Mouse (Mus musculus): Measurements from ENCODE around the gene Hist2h2ac. TPM values are rescaled to one million over a fixed set of nuclear protein-coding genes. Genes with fewer than 3 reads are reported as not detected.

Hist2h2ac gene
- polyA plus RNA-seq, 1 experiment from 2014 or later = 12.6 TPM

DNA sequence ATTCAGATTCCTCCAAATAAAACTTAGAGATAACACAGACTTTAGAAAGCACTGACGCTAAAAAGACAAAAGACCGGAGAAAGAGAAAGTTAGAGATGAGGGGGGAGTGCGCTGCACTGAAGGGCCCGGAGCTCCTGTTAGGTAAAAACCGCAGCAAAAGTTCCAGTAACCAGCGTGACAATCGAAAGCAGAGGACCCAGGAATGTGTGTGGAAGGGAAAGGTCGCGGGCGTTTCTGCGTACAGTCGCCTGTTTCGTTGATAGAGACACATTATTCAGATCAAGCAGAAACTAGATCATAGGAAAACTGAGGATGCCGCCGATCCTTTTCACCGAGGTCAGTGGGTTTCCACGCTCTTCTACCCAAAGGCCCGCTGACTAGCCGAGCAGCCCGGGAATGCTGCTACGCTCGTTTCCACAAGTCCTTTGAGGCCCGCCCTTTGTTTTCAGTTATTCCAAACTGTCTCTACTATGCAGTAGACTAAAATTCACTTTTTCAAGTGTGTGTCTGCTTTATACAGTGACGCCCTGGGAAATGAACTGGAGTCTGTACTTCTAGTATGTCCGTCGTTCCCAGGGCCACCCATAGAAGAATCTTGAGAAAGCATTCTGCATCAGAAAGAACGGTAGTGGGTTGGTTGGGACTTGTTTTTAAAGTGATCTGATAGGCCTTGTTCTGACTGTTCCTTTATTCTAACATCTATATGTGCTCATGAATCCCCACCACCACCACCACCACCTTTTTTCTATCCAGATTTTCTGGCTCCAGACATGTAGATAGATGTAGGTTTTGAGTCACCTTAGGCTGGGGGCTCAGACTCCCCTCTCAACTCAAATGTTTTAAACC, 43.1 kb upstream of the Hist2h2ac start:
- H3K27me3 ChIP-seq (ENCODE audit: control insufficient read depth, insufficient read depth, low read length) = no peaks in the 10 kb centered on the region

DNA sequence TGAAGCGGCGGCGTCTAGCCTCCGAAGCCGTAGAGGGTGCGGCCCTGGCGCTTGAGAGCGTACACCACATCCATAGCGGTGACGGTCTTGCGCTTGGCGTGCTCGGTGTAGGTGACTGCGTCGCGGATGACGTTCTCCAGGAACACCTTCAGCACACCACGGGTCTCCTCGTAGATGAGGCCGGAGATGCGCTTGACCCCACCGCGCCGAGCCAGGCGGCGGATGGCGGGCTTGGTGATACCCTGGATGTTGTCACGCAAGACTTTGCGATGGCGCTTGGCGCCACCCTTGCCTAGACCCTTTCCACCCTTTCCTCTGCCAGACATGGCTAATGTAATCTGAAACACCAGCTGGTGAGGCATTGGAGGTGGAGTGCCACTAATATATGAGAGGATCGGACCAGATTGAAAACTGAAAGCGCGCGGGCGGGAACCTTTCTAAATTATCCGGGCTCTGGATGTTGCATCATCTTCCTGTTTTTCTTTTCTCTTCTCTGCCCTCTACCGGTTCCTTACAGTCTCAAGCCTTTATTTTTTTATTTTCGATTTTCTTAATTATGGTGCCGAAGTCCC, 42.4 kb upstream of the Hist2h2ac start, which contains the start of gene Hist2h4:
Gene Hist2h4, minus strand, starts transcription at position 333 of the 572 bp plus-strand sequence.
- H3K27me3 ChIP-seq (ENCODE audit: control insufficient read depth, insufficient read depth, low read length) = no peaks in the 10 kb centered on the region
- ATAC-seq (ENCODE audit: insufficient number of reproducible peaks, low FRiP score, low TSS enrichment, low read depth) (peak; percentile 82), DNase-seq (ENCODE audit: low spot score) (peak; percentile 98)
- under 1% methylated on average over 40 of the region's 40 CpGs for WGBS
- peaks cover 15% of the 10 kb centered on the region for H3K4me1 ChIP-seq (ENCODE audit: control insufficient read depth, insufficient read depth, low read length)
- peak within 1 kb of the TSS; percentile 77 for H3K9ac ChIP-seq (ENCODE audit: low read length)
- H3K36me3 ChIP-seq (ENCODE audit: control insufficient read depth, insufficient read depth, low read length) = no peaks in the 10 kb centered on the region
- peak within 1 kb of the TSS; percentile 50 for H3K4me3 ChIP-seq (ENCODE audit: low read depth, low read length)
- peak within 1 kb of the TSS; percentile 83 for H3K4me2 ChIP-seq (ENCODE audit: low read depth, severe bottlenecking)
- H3K9me3 ChIP-seq (ENCODE audit: control insufficient read depth, low read length) = no peaks in the 10 kb centered on the region
- H3K27ac ChIP-seq (replicated peaks; ENCODE audit: low read depth, low read length) = peak within 1 kb of the TSS; percentile 99

More for the DNA sequence above, 43.1 kb upstream of the Hist2h2ac start:
- peak overlapping the region; percentile 66 for H3K9ac ChIP-seq (ENCODE audit: low read length)
- no peaks in the 10 kb centered on the region for H3K36me3 ChIP-seq (ENCODE audit: control insufficient read depth, insufficient read depth, low read length)
- no peaks in the 10 kb centered on the region for H3K9me3 ChIP-seq (ENCODE audit: control insufficient read depth, low read length)
- ATAC-seq (ENCODE audit: insufficient number of reproducible peaks, low FRiP score, low TSS enrichment, low read depth) = no peak
- H3K4me2 ChIP-seq (ENCODE audit: low read depth, severe bottlenecking) = peak overlapping the region; percentile 83
- H3K4me3 ChIP-seq (ENCODE audit: low read depth, low read length) = peak overlapping the region; percentile 30
- H3K4me1 ChIP-seq (ENCODE audit: control insufficient read depth, insufficient read depth, low read length) = peaks cover 17% of the 10 kb centered on the region
- WGBS = 14% methylated on average over 27 of the region's 27 CpGs
- H3K27ac ChIP-seq (replicated peaks; ENCODE audit: low read depth, low read length) = peak overlapping the region; percentile 99
- peak; percentile 75 for DNase-seq (ENCODE audit: low spot score)

DNA sequence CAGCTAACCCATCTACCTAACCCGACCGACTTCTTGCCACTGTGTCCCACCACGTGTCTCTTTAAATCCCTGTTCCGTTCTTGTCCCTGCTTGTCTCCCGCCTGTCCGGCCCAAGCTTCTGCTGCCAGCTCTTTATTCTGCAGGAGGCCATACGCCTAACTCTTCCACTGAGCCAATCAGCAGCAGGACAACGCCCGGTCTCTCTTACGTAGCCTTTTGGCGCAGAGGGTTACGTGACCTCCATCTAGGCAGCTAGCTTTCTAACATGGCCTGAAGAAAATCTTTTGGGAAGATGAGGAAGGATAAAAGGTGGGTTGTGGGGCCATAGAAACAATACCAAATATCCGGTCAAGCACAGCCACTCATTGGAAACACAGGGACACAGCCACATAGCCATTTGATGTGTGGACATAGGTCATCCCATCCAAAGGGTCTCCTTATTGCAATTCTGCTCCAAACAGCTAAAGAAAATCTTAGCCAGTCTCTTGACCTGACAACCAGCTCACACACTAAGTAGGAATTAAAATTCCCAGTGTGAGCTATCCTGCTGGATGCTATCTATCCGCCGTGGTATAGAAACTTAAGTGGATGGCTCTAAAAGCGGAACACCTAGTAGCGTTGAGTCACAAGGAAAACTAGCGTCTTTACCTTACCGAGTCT, 41.7 kb upstream of the Hist2h2ac start:
- DNase-seq (ENCODE audit: low spot score) = peak; percentile 78
- H3K36me3 ChIP-seq (ENCODE audit: control insufficient read depth, insufficient read depth, low read length) = no peaks in the 10 kb centered on the region
- peak overlapping the region; percentile 50 for H3K4me3 ChIP-seq (ENCODE audit: low read depth, low read length)
- no peaks in the 10 kb centered on the region for H3K9me3 ChIP-seq (ENCODE audit: control insufficient read depth, low read length)
- peak overlapping the region; percentile 83 for H3K4me2 ChIP-seq (ENCODE audit: low read depth, severe bottlenecking)
- H3K4me1 ChIP-seq (ENCODE audit: control insufficient read depth, insufficient read depth, low read length) = peaks cover 14% of the 10 kb centered on the region
- H3K9ac ChIP-seq (ENCODE audit: low read length) = peak overlapping the region; percentile 77
- peak overlapping the region; percentile 99 for H3K27ac ChIP-seq (replicated peaks; ENCODE audit: low read depth, low read length)
- ATAC-seq (ENCODE audit: insufficient number of reproducible peaks, low FRiP score, low TSS enrichment, low read depth) = peak; percentile 76
- no peaks in the 10 kb centered on the region for H3K27me3 ChIP-seq (ENCODE audit: control insufficient read depth, insufficient read depth, low read length)
- under 1% methylated on average over 19 of the region's 19 CpGs for WGBS

DNA sequence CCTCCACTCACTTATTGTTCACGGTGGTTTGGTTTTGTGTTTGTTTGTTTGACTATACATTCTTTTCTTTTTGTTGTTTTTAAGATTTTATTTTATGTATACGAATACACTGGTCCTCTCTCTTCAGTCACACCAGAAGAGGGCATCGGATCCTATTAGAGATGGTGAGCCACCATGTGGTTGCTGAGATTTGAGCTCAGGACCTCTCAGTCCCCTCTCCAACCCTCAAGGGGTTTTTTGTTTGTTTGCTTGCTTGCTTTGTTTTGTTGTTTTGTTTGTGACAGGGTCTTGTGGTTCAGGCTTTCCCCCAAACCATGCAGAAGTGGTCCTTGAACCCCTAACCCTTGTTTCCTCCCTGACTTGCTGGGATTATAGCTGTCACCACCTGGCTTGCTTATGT, 40.9 kb upstream of the Hist2h2ac start:
- 62% methylated on average over 3 of the region's 3 CpGs for WGBS
- ATAC-seq (ENCODE audit: insufficient number of reproducible peaks, low FRiP score, low TSS enrichment, low read depth) (no peak), DNase-seq (ENCODE audit: low spot score) (no peak)
- H3K4me1 ChIP-seq (ENCODE audit: control insufficient read depth, insufficient read depth, low read length) = peaks cover 11% of the 10 kb centered on the region
- no peaks in the 10 kb centered on the region for H3K9me3 ChIP-seq (ENCODE audit: control insufficient read depth, low read length)
- H3K4me2 ChIP-seq (ENCODE audit: low read depth, severe bottlenecking) = peak overlapping the region; percentile 83
- no peaks in the 10 kb centered on the region for H3K27me3 ChIP-seq (ENCODE audit: control insufficient read depth, insufficient read depth, low read length)
- H3K27ac ChIP-seq (replicated peaks; ENCODE audit: low read depth, low read length) = peak overlapping the region; percentile 99
- H3K9ac ChIP-seq (ENCODE audit: low read length) = peak overlapping the region; percentile 77; the same call in 1 of the 2 replicates
- H3K36me3 ChIP-seq (ENCODE audit: control insufficient read depth, insufficient read depth, low read length) = no peaks in the 10 kb centered on the region
- 0 out of 2 replicates have a peak overlapping the region, but pooled peaks have one; percentile 50 for H3K4me3 ChIP-seq (ENCODE audit: low read depth, low read length)

DNA sequence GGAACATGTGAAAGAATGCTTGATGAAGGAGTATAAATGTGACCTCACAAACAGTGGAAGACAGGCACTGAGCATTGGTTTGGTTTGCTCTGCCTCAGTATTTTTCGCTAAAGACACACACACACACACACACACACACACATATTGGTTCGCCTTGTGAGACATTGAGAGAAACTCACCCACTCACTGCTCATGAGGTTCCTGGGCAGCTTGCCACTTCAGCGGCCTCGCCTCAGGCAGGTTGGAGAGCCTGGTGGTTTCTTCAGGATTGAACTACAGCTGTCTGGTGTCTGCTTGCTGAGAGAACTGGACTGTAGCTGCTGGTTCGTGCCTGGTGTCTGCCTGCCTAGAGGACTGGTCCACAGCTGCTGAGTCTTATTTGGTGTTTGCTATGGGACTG, 39.5 kb upstream of the Hist2h2ac start:
- Histone ChIP-seq H3K27ac (replicated peaks; ENCODE audit: low read depth, low read length) (no peak overlapping the region), H3K9me3 (ENCODE audit: control insufficient read depth, low read length) (no peaks in the 10 kb centered on the region), H3K4me2 (ENCODE audit: low read depth, severe bottlenecking) (no peak overlapping the region), H3K36me3 (ENCODE audit: control insufficient read depth, insufficient read depth, low read length) (no peaks in the 10 kb centered on the region), H3K4me3 (ENCODE audit: low read depth, low read length) (no peak overlapping the region), H3K27me3 (ENCODE audit: control insufficient read depth, insufficient read depth, low read length) (no peaks in the 10 kb centered on the region), H3K9ac (ENCODE audit: low read length) (no peak overlapping the region), H3K4me1 (ENCODE audit: control insufficient read depth, insufficient read depth, low read length) (peaks cover 11% of the 10 kb centered on the region)
- 90% methylated on average over 5 of the region's 5 CpGs for WGBS
- ATAC-seq (ENCODE audit: insufficient number of reproducible peaks, low FRiP score, low TSS enrichment, low read depth) (no peak), DNase-seq (ENCODE audit: low spot score) (no peak)

DNA sequence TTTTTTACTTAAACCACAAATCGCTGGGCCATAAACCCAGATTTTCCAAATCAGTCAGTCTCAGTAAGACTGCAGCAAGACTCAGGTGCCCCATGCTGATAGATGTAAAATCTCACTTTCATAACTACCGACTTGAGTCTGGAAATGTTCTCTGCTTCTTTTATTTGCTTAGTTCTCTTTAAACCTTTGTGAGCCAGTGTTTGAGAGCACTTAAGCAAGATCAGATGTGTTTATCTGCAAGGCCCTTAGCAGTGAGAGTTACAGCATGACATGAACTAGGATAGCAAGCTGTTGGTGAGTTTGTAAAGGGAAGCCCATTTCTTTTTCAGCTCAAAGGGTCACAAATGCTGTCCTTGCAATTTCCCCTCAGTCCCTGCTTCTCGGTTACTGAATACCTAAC, 36.5 kb upstream of the Hist2h2ac start:
- 71% methylated on average over 3 of the region's 3 CpGs for WGBS
- ATAC-seq (ENCODE audit: insufficient number of reproducible peaks, low FRiP score, low TSS enrichment, low read depth) = no peak

DNA sequence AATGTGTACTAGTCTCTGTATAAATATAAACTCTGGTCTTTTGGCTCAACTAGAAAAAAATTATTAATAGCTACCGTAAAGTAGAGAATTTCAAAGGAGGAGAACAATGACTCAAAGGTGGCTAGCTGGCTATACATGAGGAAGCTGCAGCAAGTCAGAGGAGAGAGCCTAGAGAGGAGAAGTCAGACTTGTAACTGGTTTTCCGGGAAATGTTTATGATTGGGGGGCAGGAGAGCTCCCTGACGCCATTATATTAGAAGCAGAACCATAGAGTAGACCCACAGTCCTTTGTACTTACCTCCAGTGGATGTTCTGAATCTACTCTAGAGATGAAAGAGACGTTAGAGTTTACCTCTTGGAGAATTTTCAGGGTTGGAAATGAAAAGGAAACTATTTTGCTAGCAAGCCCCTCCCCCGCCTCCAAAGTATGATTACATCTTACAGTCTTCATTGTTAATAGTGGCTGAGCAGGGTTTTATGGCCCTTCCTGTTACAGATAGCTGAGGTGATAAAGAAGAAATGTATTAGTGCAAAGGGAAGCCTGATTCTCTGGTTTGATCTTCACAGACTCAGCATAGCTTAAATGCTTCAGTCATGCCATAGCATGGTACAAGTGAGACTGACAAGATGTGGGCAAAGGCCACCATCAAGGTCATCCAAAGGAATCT, 35.4 kb upstream of the Hist2h2ac start:
- WGBS = 80% methylated on average over 5 of the region's 5 CpGs
- H3K36me3 ChIP-seq (ENCODE audit: control insufficient read depth, insufficient read depth, low read length) = no peaks in the 10 kb centered on the region
- no peak overlapping the region for H3K27ac ChIP-seq (replicated peaks; ENCODE audit: low read depth, low read length)
- peaks cover 2% of the 10 kb centered on the region; the same call in 1 of the 2 replicates for H3K4me1 ChIP-seq (ENCODE audit: control insufficient read depth, insufficient read depth, low read length)
- no peak for DNase-seq (ENCODE audit: low spot score)
- no peaks in the 10 kb centered on the region for H3K9me3 ChIP-seq (ENCODE audit: control insufficient read depth, low read length)
- no peak overlapping the region for H3K4me3 ChIP-seq (ENCODE audit: low read depth, low read length)
- H3K27me3 ChIP-seq (ENCODE audit: control insufficient read depth, insufficient read depth, low read length) = no peaks in the 10 kb centered on the region
- H3K9ac ChIP-seq (ENCODE audit: low read length) = no peak overlapping the region
- H3K4me2 ChIP-seq (ENCODE audit: low read depth, severe bottlenecking) = no peak overlapping the region
- ATAC-seq (ENCODE audit: insufficient number of reproducible peaks, low FRiP score, low TSS enrichment, low read depth) = no peak

More for the DNA sequence above, 36.5 kb upstream of the Hist2h2ac start:
- Histone ChIP-seq H3K9ac (ENCODE audit: low read length) (no peak overlapping the region), H3K4me2 (ENCODE audit: low read depth, severe bottlenecking) (no peak overlapping the region), H3K9me3 (ENCODE audit: control insufficient read depth, low read length) (no peaks in the 10 kb centered on the region), H3K4me3 (ENCODE audit: low read depth, low read length) (no peak overlapping the region), H3K27me3 (ENCODE audit: control insufficient read depth, insufficient read depth, low read length) (no peaks in the 10 kb centered on the region), H3K27ac (replicated peaks; ENCODE audit: low read depth, low read length) (no peak overlapping the region), H3K4me1 (ENCODE audit: control insufficient read depth, insufficient read depth, low read length) (peaks cover 7% of the 10 kb centered on the region; the same call in 1 of the 2 replicates), H3K36me3 (ENCODE audit: control insufficient read depth, insufficient read depth, low read length) (no peaks in the 10 kb centered on the region)
- no peak for DNase-seq (ENCODE audit: low spot score)
